Mouse (Mus musculus) liver, embryonic 16.5 days (tissue): ENCODE data around the gene Fam32a. TPM values are rescaled to one million over a fixed set of nuclear protein-coding genes. Genes with fewer than 3 reads are reported as not detected.
A peak's percentile ranks its signal among the peaks of the same experiment; 100 is the strongest.

ENCODE experiments used
- ATAC-seq: fragments of 200-750 bp; cut with Nextera tagmentation; 2 replicates; pipeline ENCODE4 v1.8.0; 2017; ENCODE audit warnings: low read depth, mild to moderate bottlenecking, moderate number of reproducible peaks, moderate library complexity
- H3K27ac ChIP-seq: fragments of 300-500 bp; sonication (generic); 2 replicates; pipeline ENCODE4 v1.5.1; 2014; ENCODE audit warnings: mild to moderate bottlenecking, low read length
- H3K27me3 ChIP-seq: fragments of 300-500 bp; sonication (generic); 2 replicates; pipeline ENCODE4 v1.6.1; 2014; ENCODE audit warnings: low read depth, low read length, mixed read lengths; ENCODE audit not compliant: control insufficient read depth, insufficient read depth
- H3K36me3 ChIP-seq: fragments of 300-500 bp; sonication (generic); 2 replicates; pipeline ENCODE4 v1.6.1; 2014; ENCODE audit warnings: mild to moderate bottlenecking; ENCODE audit not compliant: control insufficient read depth, insufficient read depth
- H3K4me1 ChIP-seq: fragments of 300-500 bp; sonication (generic); 2 replicates; pipeline ENCODE4 v1.6.1; 2014; ENCODE audit warnings: low read depth, low read length, mixed read lengths; ENCODE audit not compliant: control insufficient read depth
- H3K4me2 ChIP-seq: fragments of 300-500 bp; sonication (generic); 2 replicates; pipeline ENCODE4 v1.6.1; 2014; ENCODE audit warnings: low read depth, low read length, mixed read lengths
- H3K4me3 ChIP-seq: fragments of 300-500 bp; sonication (generic); 2 replicates; pipeline ENCODE4 v1.5.1; 2014; ENCODE audit warnings: low read depth, mild to moderate bottlenecking, low read length
- H3K9ac ChIP-seq: fragments of 300-500 bp; sonication (generic); 2 replicates; pipeline ENCODE4 v1.6.1; 2014; ENCODE audit warnings: low read depth, low read length
- H3K9me3 ChIP-seq: fragments of 300-500 bp; sonication (generic); replicated peaks from 2 replicates; pipeline ENCODE4 v1.6.1; 2016; ENCODE audit warnings: low read length; ENCODE audit not compliant: control insufficient read depth
- WGBS: fragments of 180-500 bp; shearing (Covaris S2); extraction: QIAGEN DNeasy Blood & Tissue Kit; methylation state at CpG from one replicate; pipeline ENCODE4 v1.1.7; 2014; ENCODE audit not compliant: insufficient replicate concordance; 5-methylcytosine and 5-hydroxymethylcytosine counted together
- polyA plus RNA-seq: library from polyadenylated mRNA; unstranded; fragments of >200 nt; fragmentation: Nextera tagmentation; extraction: Ambion mirVana; gene quantifications from 2 replicates; pipeline ENCODE4 v1.2.1, GENCODE M21; 2015

The Fam32a gene
- polyA plus RNA-seq, 1 experiment from 2014 or later, result 32.5 TPM

DNA sequence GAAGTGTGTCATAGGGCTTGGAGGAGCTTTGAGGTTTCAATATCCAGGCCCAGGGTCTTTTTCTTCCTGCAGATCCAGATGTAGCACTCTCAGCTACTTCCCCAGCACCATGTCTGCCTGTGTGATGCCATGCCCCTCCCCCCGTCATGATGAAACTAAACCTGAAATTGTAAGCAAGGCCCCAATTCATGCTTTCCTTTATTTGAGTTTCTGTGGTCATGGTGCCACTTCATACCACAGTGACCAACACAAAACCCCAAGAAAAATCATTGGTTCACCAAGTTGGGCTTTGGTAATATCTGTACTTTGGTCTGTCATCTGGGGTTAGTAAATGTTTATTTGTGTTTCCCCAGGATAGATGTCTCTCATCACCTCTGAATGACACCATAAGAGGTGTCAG is 10.9 kb upstream of the Fam32a start:
- Histone ChIP-seq H3K9ac (no peak overlapping the region), H3K9me3 (no peaks in the 10 kb centered on the region), H3K36me3 (no peaks in the 10 kb centered on the region), H3K4me3 (no peak overlapping the region), H3K4me1 (no peaks in the 10 kb centered on the region; the same call in 1 of the 2 replicates), H3K27me3 (no peaks in the 10 kb centered on the region), H3K27ac (no peak overlapping the region), H3K4me2 (no peak overlapping the region)
- 59% methylated on average over 1 of the region's 1 CpGs for WGBS
- no peak for ATAC-seq

DNA sequence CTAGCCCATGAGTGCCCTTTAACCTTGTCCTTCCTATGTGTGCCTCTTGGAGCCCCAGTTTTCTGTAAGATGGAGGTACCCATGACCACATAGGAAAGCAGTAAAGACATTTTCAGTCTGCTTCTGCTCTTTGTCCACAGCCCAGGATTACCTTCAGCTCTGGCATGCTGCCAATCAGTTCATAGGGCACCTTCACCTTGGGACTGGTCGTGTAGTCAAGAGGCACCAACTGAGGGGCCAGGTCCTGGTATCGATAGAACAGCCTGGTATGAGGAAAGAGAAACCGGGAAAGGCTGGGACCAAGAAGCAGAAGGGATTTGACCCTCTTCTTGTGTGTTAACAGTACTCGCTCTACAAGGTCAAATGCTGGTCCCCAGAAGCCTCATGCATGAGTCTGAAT is 9.3 kb upstream of the Fam32a start:
- ATAC-seq, result no peak
- Histone ChIP-seq H3K27me3 (no peaks in the 10 kb centered on the region), H3K27ac (no peak overlapping the region), H3K36me3 (no peaks in the 10 kb centered on the region), H3K9ac (no peak overlapping the region), H3K4me1 (no peaks in the 10 kb centered on the region; the same call in 1 of the 2 replicates), H3K4me2 (no peak overlapping the region), H3K9me3 (no peaks in the 10 kb centered on the region), H3K4me3 (no peak overlapping the region)
- WGBS, result 53% methylated on average over 4 of the region's 4 CpGs

DNA sequence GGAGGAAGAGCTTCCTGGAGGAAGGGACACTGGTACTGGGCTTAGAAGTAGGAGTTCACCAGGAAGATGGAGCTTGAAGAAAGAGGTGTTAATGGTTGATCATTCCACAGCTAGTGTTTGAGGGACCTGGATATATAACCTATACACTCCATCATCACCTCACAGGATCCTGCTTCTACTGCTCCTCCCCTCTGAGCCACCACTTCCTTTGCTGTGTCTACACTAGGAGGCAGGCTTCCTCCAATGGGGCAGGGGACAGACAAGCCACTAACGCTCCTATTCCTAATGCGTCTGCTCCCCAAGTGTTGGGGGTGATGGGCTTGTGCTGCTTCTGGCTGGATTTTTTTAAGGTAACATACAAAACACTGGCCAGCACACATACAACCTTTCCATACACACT is 8.8 kb upstream of the Fam32a start:
- Histone ChIP-seq H3K4me1 (no peaks in the 10 kb centered on the region; the same call in 1 of the 2 replicates), H3K9ac (no peak overlapping the region), H3K4me3 (no peak overlapping the region), H3K36me3 (no peaks in the 10 kb centered on the region), H3K27ac (no peak overlapping the region), H3K4me2 (no peak overlapping the region), H3K9me3 (no peaks in the 10 kb centered on the region), H3K27me3 (no peaks in the 10 kb centered on the region)
- WGBS, result 30% methylated on average over 2 of the region's 2 CpGs
- no peak for ATAC-seq

DNA sequence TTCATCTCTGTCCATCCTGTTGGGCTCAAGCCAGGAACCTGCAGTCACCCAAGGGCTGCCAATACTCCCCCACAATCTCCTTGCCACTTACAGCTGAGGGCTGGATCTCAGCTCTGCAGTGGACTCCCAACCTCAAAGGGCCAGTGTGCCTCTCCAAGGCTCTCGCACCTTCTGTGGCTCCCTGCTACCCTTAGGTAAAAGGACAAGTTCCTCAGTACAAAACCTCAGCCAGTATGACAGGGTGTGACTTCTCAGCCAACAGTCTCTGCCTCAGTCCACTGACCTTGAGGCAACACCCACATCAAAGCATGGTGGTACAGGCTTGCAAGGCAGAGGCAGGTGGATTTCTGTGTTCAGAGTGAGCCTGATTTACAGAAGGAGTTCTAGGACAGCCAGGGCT is 7.7 kb upstream of the Fam32a start:
- no peak overlapping the region for H3K27ac ChIP-seq
- no peaks in the 10 kb centered on the region for H3K9me3 ChIP-seq
- WGBS, result 69% methylated on average over 1 of the region's 1 CpGs
- no peaks in the 10 kb centered on the region for H3K36me3 ChIP-seq
- H3K27me3 ChIP-seq, result no peaks in the 10 kb centered on the region
- no peak overlapping the region for H3K4me2 ChIP-seq
- no peaks in the 10 kb centered on the region; the same call in 1 of the 2 replicates for H3K4me1 ChIP-seq
- no peak for ATAC-seq
- H3K4me3 ChIP-seq, result no peak overlapping the region
- H3K9ac ChIP-seq, result no peak overlapping the region

GRCm38 (mm10) chr8:72212751-72213150 is 6.8 kb upstream of the Fam32a start, which contains the start of gene Cib3:
Gene Cib3 (minus strand): TSS chr8:72212837.
- 43% methylated on average over 4 of the region's 4 CpGs for WGBS

GRCm38 (mm10) chr8:72213536-72213935 is 6.0 kb upstream of the Fam32a start, which contains the start of gene Gm11034:
Gene Gm11034 (minus strand): TSS chr8:72213636.
- 58% methylated on average over 4 of the region's 4 CpGs for WGBS
- H3K36me3 ChIP-seq, result no peaks in the 10 kb centered on the region
- no peak for ATAC-seq
- no peak within 1 kb of the TSS for H3K4me2 ChIP-seq
- H3K9ac ChIP-seq, result no peak within 1 kb of the TSS
- H3K27me3 ChIP-seq, result no peaks in the 10 kb centered on the region
- no peak within 1 kb of the TSS for H3K27ac ChIP-seq
- H3K4me3 ChIP-seq, result no peak within 1 kb of the TSS
- no peaks in the 10 kb centered on the region for H3K9me3 ChIP-seq
- no peaks in the 10 kb centered on the region; the same call in 1 of the 2 replicates for H3K4me1 ChIP-seq

More at GRCm38 (mm10) chr8:72212751-72213150, 6.8 kb upstream of the Fam32a start, which contains the start of gene Cib3:
- no peaks in the 10 kb centered on the region for H3K36me3 ChIP-seq
- H3K27me3 ChIP-seq, result no peaks in the 10 kb centered on the region
- H3K9me3 ChIP-seq, result no peaks in the 10 kb centered on the region
- H3K4me1 ChIP-seq, result no peaks in the 10 kb centered on the region; the same call in 1 of the 2 replicates
- no peak within 1 kb of the TSS for H3K4me3 ChIP-seq
- H3K4me2 ChIP-seq, result no peak within 1 kb of the TSS
- no peak within 1 kb of the TSS for H3K9ac ChIP-seq
- H3K27ac ChIP-seq, result no peak within 1 kb of the TSS
- no peak for ATAC-seq

DNA sequence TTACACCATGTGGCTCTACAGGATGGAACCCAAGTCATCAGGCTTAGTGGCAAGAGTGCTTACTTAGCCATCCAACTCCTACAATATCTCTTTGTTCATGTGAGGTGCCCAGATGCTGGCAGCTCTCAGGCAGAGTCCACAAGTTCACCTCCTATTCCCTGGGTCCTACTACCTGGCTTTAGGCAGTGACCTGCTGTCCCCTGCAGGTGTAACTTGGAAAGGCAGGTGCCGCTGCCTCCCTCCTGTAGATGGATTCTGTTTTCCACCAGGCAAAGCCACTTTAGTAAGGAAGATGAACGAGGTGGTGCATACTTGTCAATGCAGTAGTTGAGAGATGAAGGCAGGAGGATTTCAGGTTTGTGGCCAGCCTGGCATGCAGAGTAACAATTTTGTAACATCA is 4.5 kb upstream of the Fam32a start:
- Histone ChIP-seq H3K4me3 (no peak overlapping the region), H3K9me3 (no peaks in the 10 kb centered on the region), H3K27me3 (no peaks in the 10 kb centered on the region), H3K4me1 (peaks cover 2% of the 10 kb centered on the region), H3K27ac (no peak overlapping the region), H3K9ac (no peak overlapping the region), H3K4me2 (no peak overlapping the region), H3K36me3 (no peaks in the 10 kb centered on the region)
- WGBS, result 37% methylated on average over 2 of the region's 2 CpGs
- no peak for ATAC-seq

GRCm38 (mm10) chr8:72215871-72216270 is 3.7 kb upstream of the Fam32a start:
- Histone ChIP-seq H3K27ac (0 out of 2 replicates have a peak overlapping the region, but pooled peaks have one; percentile 5), H3K4me3 (no peak overlapping the region), H3K9ac (no peak overlapping the region), H3K27me3 (no peaks in the 10 kb centered on the region), H3K9me3 (no peaks in the 10 kb centered on the region), H3K4me1 (peaks cover 9% of the 10 kb centered on the region), H3K4me2 (no peak overlapping the region), H3K36me3 (no peaks in the 10 kb centered on the region)
- no peak for ATAC-seq
- 22% methylated on average over 1 of the region's 1 CpGs for WGBS

DNA sequence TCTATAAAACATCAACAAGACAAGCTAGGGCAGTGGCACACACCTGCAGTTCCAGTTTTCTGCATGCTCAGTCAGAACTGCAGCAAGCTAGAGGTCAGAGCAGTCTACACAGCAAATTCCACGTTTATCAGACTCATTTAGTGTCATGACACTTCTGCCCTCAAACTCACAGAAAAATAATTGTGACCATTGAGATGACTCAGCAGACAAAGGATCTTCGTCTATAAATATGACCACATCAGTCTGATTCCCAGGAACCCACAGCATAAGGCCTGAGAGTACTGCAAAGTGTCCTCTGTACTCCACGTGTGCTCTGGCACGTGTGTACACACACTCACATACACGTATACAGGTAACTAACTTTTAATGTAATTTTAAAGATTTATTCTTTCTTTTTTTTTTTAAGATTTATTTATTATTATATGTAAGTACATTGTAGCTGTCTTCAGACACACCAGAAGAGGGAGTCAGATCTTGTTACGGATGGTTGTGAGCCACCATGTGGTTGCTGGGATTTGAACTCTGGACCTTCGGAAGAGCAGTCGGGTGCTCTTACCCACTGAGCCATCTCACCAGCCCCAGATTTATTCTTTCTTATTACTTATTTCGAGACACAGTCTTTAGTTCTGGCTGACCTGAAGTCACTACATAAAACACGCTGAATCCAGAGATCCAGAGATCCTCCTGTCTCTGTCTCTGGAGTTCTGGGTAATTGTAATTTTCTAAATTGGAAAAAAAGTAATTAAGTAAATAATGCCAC is 569 bp upstream of the Fam32a start:
- H3K4me2 ChIP-seq, result peak overlapping the region; percentile 69
- 69% methylated on average over 9 of the region's 10 CpGs for WGBS
- peaks cover 17% of the 10 kb centered on the region for H3K4me1 ChIP-seq
- peaks cover 23% of the 10 kb centered on the region for H3K36me3 ChIP-seq
- H3K4me3 ChIP-seq, result peak overlapping the region; percentile 84
- H3K27ac ChIP-seq, result peak overlapping the region; percentile 35
- no peak for ATAC-seq
- no peaks in the 10 kb centered on the region for H3K27me3 ChIP-seq
- H3K9ac ChIP-seq, result peak overlapping the region; percentile 82
- no peaks in the 10 kb centered on the region for H3K9me3 ChIP-seq
